Mouse (Mus musculus) brain, embryonic 14.5 days (tissue): ENCODE measurements around the gene Stk33.

Experiments
- CTCF ChIP-seq: fragments of 200-500 bp; IDR thresholded peaks from 2 replicates; pipeline ENCODE4 v1.5.1; 2012; ENCODE audit warnings: inconsistent platforms, mild to moderate bottlenecking, moderate library complexity, borderline replicate concordance; ENCODE audit not compliant: insufficient read depth, insufficient read length; ENCODE audit errors: extremely low read depth
- POLR2A ChIP-seq: fragments of 200-500 bp; IDR thresholded peaks from 2 replicates; pipeline ENCODE4 v1.6.1; 2012; ENCODE audit warnings: mild to moderate bottlenecking, inconsistent platforms, borderline replicate concordance; ENCODE audit not compliant: poor library complexity, insufficient read depth, insufficient read length, severe bottlenecking; ENCODE audit errors: extremely low read depth

DNA sequence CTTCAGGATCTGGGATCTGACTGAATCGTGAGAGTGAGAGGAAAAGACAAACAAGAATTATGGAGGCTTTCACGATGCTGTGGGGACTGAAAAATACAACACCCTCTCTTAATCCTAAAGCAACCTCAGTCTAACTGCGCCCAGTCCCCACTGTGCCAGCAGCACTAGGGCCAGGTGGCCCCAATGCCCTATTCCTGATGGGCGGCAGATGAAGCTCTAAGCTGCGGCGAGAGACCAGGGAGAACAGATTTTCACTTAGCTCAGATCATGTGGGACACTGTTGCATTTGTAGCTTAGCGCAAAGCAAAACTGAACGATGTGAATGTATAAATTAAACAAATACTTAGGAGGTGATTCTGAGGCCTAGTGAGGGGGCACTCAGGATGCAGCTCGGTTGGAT, 113.7 kb downstream of the Stk33 start:
- TF ChIP-seq POLR2A (no peak), CTCF (no peak)
